Mouse (Mus musculus) adipocyte (in vitro differentiated cells): ENCODE data around the gene Cfd.

ENCODE experiments used
- DNase-seq: peaks from one replicate; pipeline ENCODE4 v3.0.0-alpha.2; 2016; ENCODE audit warnings: low spot score

Cfd gene

DNA sequence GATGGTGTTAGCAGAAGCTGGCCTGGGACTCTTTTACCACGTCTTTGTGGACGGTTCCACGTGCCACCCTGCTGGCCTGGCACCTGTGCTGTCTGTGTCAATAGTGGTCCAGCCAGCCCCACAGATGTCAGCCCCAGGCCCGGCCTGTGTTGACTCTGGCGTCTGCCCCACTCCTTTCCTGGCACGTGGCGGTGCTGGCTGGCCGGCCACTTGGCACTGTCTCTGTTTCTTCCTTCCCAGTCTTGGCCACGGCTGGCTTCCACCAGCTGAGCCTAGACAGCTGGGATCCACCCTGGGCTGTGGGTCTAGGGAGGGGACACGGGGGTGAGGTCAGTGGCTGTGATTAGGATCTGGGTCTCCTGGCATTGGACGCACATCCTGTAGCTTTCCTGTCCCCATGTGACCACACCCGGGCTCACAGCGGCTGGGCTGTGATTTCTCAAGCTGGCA, 43.6 kb downstream of the Cfd start:
- DNase-seq = peak; percentile 95

DNA sequence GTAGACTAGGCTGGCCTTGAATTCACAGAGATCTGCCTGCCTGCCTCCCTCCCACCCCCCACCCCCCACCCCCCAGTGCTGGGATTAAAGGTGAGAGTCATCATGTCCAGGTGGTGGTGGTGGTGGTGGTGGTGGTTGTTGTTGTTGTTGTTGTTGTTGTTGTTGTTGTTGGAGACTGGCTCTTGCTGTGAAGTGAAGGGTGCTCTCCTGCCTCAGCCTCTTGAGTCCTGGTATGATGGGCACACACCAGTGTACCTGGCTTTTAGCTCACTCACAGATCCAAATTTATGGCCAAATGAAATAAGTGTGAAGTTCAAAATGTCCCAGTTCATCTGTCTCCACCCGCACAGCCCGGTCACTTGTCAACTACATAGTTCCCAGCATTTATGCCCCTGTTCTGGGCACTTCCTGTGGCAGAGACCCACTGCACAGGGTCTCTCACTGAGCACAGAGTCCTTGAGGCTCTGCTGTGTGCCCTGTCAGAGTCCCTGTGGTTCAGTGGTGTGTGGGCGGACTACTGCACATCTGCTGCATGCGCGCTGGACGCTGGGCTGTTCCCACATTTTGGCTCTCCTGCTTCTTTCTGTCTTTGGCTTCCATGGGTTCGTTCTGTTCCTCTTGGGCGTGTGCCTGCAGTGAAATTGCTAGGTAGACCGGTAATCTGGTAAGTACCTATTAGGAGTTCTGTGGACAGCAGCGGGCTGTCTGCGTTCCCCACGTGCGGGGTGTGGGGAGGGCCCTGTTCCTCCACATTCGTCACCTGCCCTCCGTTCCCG, 44.3 kb downstream of the Cfd start:
- DNase-seq = no peak

DNA sequence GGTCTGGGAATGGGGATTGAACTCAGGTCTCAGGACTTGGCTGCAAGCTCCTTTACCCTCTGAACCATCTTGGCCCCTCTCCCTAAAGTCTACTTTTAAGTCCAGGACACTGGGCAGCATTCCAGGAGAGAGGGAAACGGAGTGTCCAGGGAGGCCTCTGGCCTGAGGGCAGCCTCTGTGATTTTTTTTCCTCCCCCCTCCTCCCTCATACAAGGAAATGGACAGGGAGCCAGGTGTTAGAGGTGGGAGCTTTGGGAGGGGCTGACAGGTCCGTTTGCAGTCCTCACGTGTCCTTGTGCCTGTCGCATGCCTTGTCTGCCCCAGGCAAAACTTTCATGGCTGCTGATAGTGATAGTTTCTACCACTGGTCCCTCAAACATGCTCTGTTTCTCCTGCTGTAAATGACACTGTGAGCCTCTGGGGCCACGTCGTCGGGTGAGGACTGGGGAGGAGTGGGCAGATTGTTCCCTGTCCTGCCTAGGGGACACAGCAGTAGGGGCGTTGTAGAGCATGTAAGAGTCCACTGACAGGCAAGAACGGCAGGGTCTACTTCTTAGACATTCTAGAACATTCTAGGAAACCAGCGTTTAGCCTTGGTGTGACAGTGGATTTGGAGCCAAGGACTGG, 45.7 kb downstream of the Cfd start:
- DNase-seq = peak; percentile 70

DNA sequence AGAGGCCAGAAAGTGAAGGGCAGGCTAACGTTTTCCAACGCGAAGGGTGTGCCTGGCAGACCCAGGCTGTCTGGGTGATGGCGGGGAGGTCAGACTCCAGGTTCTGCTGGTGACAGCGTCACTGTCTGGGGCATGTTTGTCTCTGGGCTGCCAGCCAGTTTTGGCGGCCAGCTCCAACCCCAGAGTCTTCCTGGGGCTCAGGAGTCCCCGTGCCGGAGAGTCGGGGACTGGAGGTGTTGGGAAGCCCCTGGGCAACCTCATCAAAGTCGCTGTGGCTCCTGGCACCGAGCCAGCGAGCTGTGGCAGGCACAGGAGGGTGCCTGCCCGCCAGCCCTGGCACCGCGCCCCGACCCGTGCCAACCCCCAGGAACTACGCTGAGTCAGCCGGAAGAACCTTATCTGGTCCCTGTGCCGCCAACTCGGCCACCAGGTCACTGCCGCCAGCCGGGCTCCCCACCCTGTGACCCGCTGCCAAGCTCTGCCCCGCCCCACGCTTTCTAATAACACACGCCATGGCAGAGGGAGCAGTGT, 46.3 kb downstream of the Cfd start:
- no peak for DNase-seq

DNA sequence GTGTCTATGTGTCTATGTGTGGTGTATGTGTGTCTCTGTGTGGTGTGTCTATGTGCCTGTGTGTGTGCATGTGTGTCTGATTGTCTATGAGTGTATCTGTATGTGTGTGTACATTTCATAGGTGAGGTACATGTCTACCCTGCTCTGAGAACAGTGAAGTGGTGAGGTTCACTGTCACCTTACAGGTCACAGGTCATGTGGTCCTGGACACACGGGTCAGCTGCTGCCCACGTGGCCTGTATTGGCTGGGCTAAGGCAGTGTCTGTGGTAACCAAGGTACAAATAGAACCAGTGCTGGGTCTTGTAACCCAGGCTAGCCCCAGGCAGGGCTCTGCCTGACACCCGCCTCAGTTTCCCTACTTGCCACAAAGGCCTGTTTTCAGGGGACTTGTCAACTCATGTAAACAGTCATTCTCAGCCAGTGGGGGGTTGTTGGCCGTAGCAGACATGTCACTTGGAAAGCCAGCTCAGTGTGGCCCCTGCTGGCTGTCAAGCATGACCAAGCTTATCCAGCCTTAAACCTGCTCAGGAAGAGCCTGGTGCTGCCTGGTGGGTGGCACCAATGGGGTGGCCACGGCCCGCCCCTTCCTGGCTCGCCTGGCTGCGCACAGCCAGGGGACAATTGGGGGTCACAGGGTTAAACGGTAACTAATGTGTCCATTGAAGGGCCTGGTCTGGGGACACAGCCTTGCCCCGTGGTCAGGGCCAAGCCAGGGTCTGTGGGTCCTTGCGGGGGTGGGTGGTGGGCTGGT, 47.3 kb downstream of the Cfd start:
- no peak for DNase-seq

DNA sequence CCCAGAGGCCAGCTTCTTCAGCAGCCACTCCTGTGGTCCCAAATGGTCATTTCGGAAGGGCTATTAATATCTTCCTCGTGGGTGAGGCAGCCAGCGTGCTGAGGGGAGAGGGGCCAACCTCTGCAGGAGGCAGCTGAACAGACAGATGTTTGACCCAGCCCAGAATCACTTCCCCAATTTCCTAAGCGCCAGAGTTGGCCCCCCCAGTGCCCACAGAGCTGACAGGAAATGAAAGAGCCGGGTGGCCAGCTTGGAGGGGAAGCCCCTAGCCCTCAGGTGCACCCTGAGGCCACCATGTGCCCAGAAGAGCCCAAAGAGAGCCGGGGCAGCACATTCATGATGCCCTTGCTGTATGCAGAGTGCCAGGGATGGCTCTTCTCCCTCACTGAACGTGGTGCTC, 50.1 kb downstream of the Cfd start:
- no peak for DNase-seq
